Mouse (Mus musculus) left cerebral cortex, postnatal 14 days (tissue): ENCODE results near the gene Dhx29. TPM values are rescaled to one million over a fixed set of nuclear protein-coding genes. Genes with fewer than 3 reads are reported as not detected.
"Not testable (repeated sequence)": the region's sequence is repeated elsewhere in the genome, so short reads cannot be mapped to it uniquely, and the experiment has no call there.

Experiments
- DNase-seq, 2 experiments: peaks; one replicate each; pipeline ENCODE4 v3.0.0; 2021 to 2022; ENCODE audit warnings: low spot score in 2 of 2, mixed read lengths in 1 of 2
- intact Hi-C: fragments of 180-260 bp; cut with DNase I; formaldehyde crosslinking; loops from one replicate; pipeline ENCODE4 v1.15.1; 2025
- total RNA-seq, 2 experiments: library from RNA; stranded (reverse); gene quantifications; 2 replicates each; pipeline ENCODE4 v1.2.3; 2021

Dhx29 gene
- total RNA-seq, 2 experiments from 2014 or later, result 21.8 to 21.9 TPM

- no peak for DNase-seq
- intact Hi-C loops, result no loop called here
Measured at GRCm38 (mm10) chr13:112976720-112977119, 49.5 kb downstream of the Dhx29 start.

DNA sequence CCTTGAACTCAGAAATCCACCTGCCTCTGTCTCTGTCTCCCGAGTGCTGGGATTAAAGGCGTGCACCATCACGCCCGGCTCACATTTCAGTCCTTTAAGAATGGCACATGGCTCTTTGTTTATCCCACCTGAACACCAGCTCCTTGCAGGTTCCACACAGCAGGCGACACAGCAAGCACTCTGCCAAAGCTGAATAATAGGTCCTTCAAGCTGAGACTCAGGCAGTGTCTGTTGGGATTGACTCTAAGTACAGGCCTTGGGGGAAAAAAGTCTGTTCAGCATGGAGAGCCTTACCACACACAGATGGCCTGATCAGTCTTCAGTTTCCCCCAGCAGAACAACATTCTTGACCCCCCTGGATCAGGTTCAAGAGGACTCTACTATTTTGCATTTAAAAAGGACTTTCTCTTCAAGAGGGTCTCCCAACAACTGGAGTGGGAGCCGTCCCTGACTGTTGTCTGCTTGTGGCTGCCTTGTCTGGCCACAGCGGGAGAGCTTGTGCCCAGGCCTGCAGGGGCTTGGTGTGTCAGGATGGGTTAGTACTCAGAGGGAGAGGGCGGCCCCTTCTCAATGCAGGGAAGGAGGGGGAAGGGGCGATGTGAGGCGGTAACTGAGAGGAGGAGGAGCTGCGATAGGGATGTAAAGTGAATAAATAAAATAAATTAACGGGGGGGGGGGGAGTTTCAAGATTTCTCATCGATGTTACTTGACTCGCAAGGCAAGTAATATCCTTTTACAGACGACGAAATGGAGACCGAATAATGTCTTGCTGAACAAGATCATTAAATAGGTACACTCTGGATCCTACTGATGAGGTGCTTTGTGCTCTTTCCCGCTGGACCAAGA lies 58.6 kb downstream of the Dhx29 start:
- intact Hi-C loops, result loop anchor here (5.0 kb wide), 1 partner anchor 46 kb away; no protein-coding TSS in a partner anchor
- no peak for DNase-seq

- intact Hi-C loops, result loop anchor here (5.0 kb wide), 1 partner anchor 46 kb away; no protein-coding TSS in a partner anchor
- no peak for DNase-seq
Measured at GRCm38 (mm10) chr13:112986451-112986950, 59.2 kb downstream of the Dhx29 start.

DNA sequence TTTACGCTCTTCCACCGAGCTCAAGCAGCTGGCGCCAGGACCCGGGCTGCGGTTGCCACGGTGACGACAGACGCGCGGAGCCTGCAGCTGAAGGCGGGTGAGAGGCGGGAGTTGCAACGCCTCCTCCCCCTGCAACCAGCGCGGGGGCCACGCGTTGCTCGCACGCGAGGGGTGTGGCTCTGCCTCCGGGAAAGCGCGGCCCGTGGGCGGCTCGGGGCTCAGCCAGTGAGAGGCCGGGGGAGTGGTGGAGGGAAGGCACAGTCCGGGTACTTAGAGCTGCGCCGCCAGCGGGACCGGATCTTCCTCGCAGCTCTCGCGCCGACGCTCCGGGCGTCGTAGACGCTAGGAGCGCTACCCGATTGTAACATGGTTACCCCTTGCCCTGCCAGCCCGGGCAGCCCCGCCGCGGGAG lies 60.3 kb downstream of the Dhx29 start, which contains the start of gene Ccno:
Gene Ccno (plus strand): TSS at position 271 of the 412 bp plus-strand sequence.
- intact Hi-C loops, result loop anchor here (5.0 kb wide), 1 partner anchor 45 kb away; no protein-coding TSS in a partner anchor

DNA sequence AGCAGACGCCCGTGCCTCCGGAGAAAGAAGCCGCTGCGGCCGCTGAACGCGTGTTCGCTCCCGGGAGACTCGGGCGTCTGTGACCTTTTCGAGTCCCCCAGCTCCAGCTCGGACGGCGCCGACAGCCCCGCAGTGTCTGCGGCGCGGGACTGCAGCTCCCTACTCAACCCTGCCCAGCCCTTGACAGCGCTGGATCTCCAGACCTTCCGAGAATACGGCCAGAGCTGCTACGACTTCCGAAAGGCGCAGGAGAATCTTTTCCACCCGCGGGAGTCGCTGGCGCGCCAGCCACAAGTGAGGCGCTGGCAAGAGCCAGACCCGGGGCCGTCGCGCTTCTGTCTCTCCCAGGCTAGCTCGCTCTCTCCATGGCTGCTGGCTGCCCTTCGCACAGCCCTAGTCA lies 60.7 kb downstream of the Dhx29 start:
- no peak for DNase-seq
- intact Hi-C loops, result loop anchor here (5.0 kb wide), 1 partner anchor 44 kb away; no protein-coding TSS in a partner anchor

More for the DNA sequence above, 60.3 kb downstream of the Dhx29 start, which contains the start of gene Ccno:
- peak; percentile 94 to 96 for DNase-seq

GRCm38 (mm10) chr13:112988866-112989265 lies 61.6 kb downstream of the Dhx29 start:
- no peak for DNase-seq
- intact Hi-C loops, result loop anchor here (5.0 kb wide), 1 partner anchor 43 kb away; no protein-coding TSS in a partner anchor

DNA sequence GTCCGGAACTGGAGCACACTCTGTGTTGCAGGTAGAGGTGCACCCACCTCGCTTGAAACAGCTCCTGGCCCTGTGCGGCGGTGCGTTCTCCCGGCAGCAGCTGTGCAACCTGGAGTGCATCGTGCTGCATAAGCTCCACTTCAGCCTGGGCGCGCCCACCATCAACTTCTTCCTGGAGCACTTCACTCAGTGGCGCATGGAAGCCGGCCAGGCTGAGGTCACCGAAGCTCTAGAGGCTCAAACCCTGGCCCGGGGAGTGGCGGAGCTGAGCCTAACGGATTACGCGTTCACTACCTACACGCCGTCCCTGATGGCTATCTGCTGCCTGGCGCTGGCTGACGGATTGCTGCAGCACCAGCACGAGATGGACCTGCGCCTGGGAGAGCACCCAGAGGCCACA lies 62.3 kb downstream of the Dhx29 start:
- intact Hi-C loops, result loop anchor here (5.0 kb wide), 1 partner anchor 43 kb away; no protein-coding TSS in a partner anchor
- DNase-seq, result no peak

DNA sequence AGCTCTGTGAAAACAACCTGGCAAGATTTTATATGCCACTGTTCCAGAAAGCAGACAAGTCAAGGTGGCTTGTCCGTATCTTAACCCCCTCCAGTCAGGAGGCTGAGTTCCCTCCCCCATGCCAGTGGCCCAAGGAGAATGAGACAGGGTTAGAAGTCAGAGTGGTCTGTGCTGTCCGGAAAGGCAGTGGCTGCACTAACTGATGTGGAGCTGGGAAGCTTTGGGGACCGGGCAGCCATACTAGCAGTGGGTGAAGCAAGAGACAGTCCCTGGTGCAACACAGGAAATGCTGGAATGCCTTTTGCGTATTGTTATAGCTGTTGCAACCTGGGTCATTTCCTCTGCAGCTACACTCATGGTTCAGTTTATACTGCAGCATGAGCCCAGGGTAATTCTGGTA lies 63.1 kb downstream of the Dhx29 start:
- intact Hi-C loops, result no loop called here
- DNase-seq, result no peak

DNA sequence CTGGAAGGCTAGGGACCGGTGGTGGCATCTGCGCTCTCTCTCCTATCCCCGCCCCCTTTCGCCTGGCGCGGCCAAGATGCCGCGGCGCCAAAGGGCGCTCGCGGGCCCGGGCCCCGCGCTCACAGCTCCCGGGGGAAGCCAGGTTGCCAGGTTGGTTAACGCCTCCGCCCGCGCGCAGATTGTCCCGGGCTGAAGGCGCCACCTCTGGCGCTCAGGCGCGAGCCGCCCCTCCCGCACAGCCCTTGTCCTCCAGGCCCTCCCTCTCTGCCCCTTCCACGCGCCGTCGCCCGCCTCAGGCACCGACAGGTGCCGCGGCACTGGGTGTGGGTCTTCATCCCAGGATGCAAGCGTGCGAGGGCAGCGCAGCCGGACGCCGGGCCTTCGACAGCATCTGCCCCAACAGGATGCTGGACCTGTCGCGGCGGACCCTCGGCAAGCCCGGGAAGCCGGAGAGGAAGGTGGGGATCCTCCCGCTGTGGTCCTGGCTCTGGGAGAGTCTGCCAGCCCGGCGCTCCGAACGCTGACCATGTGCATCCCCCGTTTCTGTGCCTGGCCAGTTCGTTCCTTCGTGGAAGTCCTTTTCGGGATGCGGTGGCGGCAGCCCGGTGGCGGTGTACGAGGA lies 66.4 kb downstream of the Dhx29 start, which contains the start of gene Mcidas:
Gene Mcidas (plus strand): TSS at position 315 of the 622 bp plus-strand sequence.
- DNase-seq, result no peak
- intact Hi-C loops, result no loop called here

DNA sequence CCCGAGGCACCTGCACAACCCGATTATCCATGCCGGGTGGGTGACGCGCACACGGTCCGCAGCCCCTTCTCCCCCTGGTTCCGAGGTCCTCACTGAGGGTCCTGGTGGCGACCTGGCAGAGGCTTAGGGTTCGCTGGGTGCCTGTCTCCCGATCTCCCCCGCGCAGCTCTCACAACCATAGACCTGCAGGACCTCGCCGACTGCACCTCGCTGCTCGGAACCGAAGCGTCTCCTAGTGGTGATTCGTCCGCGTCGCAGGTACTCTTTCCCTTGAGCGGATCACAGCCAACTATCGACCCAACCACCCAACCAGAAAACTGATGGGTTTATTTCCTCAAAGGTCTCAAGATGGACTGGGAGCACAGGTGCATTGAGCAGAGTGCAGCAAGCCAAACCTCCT lies 66.9 kb downstream of the Dhx29 start:
- DNase-seq, result peak; percentile 40 to 58

GRCm38 (mm10) chr13:112996407-112996806 lies 69.2 kb downstream of the Dhx29 start:
- DNase-seq, result no peak
- intact Hi-C loops, result no loop called here

More for the DNA sequence above, 66.9 kb downstream of the Dhx29 start:
- intact Hi-C loops, result no loop called here

DNA sequence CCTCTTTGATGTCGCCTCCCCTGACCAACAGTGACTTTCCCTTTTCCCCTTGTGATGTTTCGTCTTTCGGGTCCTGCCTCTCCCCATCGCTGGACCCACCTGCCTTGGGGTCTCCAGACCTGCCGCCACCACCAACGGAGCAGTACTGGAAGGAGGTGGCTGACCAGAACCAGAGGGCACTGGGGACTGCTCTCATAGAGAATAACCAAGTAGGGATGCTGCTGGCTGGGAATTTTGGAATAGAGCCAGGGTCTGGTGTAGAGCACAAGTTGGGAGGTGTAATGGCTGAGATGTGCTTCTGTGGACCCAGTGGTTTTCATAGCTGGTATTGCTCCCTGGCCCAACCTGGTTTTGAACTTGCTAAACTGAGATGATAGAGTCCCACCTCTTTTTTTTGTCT lies 70.1 kb downstream of the Dhx29 start:
- intact Hi-C loops, result no loop called here
- no peak for DNase-seq

DNA sequence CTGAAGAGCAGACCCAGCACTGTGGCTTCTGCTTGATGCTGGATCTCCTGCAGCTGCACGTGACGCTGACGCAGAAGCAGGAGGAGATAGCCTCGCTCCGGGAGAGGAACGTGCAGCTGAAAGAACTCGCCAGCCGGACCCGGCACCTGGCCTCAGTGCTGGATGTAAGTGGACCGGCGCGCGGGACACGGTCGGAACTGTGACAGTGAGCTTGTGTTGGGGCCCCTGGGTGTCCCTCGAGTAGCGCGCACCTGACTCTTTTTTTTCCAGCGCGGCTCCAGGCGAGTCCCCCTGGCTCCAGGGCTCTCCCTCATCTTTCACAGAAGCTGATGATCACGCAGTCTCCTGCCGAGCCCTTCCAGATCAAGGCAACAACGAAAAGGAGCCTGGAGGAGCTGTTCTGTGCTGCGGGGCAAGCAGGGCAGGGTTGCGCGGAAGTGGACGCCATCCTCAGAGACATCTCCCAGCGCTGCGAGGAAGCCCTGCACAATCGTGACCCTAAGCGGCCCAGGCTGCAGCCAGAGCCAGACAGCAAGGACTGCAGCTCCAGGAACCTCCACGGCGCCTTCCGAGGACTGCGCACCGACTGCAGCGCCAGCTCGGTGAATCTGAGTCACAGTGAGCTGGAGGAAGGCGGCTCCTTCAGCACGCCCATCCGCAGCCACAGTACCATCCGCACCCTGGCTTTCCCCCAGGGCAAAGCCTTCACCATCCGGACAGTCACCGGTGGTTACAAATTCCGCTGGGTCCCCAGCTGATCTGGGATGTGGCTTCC lies 71.4 kb downstream of the Dhx29 start:
- DNase-seq, result peak; percentile 54 to 55
- intact Hi-C loops, result no loop called here

DNA sequence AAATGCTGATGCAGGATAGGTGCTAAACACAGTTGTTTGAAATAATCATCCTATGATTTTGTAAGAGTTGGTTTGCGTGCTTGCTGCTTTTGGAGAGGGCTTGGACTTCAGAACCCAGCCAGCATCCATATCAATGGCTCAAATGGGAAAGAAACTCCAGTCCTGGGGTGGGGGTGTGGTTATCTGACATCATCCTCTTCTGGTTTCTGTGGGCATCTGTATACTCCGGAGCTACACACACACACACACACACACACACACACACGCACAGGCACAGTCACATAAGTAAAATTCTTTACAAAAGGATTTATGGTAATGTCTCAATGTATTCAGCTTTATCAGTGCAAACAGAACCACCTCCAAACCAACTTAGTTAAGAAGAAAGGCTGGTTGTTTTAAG lies 72.8 kb downstream of the Dhx29 start:
- intact Hi-C loops, result no loop called here
- DNase-seq, result no peak

- intact Hi-C loops, result no loop called here
Measured at GRCm38 (mm10) chr13:113000576-113001318, 73.5 kb downstream of the Dhx29 start.

DNA sequence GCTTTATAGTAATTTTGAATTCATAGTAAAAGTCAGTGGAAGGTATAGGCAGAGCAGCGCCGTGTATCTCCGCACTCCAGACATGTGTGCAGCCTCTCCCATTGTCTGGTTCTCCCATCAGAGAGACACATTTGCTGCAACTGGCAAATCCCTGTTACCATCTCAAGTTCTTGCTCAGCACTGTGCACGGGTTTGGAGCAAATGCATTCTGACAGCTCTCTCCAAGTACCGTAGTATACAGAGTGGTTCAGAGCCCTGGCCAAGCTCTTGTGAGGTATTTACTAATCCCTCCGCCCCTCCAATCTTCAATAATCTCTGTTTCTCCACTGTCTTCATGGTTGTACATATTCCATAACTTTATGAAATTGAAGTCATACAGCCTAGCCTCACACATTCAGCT lies 85.4 kb downstream of the Dhx29 start:
- intact Hi-C loops, result no loop called here
- DNase-seq, result no peak

More at GRCm38 (mm10) chr13:113000576-113001318, 73.5 kb downstream of the Dhx29 start:
- no peak for DNase-seq

GRCm38 (mm10) chr13:113013174-113013953 lies 86.1 kb downstream of the Dhx29 start:
- intact Hi-C loops, result not testable (repeated sequence)
- peak in 1 of 2 experiments; percentile 46 for DNase-seq
